Mouse (Mus musculus) lung, adult 2 months (tissue): ENCODE results near the gene Frmd5.

Experiments
- CTCF ChIP-seq: fragments of 200-500 bp; IDR thresholded peaks from 2 replicates; pipeline ENCODE4 v1.5.1; 2011; ENCODE audit warnings: mild to moderate bottlenecking, low read length, control low read depth; ENCODE audit not compliant: insufficient read depth
- POLR2A ChIP-seq: fragments of 200-500 bp; IDR thresholded peaks from 2 replicates; pipeline ENCODE4 v1.6.1; 2011; ENCODE audit warnings: low read depth, mild to moderate bottlenecking, control low read depth, low read length, borderline replicate concordance; ENCODE audit errors: extremely low read depth

DNA sequence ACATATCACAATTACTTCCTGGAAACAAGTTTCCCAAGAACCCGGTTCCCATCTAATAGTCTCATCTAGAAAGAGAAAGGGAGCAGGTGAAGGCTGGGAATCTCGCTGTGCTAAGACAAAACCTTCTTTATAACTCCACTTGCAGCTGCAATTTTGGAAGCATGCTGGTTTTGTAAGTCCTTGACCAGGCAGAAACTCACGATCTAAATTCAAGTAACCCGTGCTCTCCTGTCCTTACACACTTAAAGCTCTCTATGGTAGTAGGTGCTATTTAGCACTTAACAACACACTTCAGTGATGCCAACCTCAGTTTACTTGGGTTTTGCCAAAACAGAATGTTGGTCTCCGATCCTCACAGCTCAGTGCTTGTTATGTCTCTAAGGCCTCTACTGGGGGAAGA, 99.4 kb downstream of the Frmd5 start:
- TF ChIP-seq CTCF (no peak), POLR2A (no peak)
